Mouse (Mus musculus) hindbrain, embryonic 16.5 days (tissue): ENCODE measurements around the gene Gm7942. TPM values are rescaled to one million over a fixed set of nuclear protein-coding genes. Genes with fewer than 3 reads are reported as not detected.
"Not testable (repeated sequence)": the region's sequence is repeated elsewhere in the genome, so short reads cannot be mapped to it uniquely, and the experiment has no call there.

Experiments
- ATAC-seq: fragments of 200-750 bp; cut with Nextera tagmentation; 2 replicates; pipeline ENCODE4 v1.8.0; 2017; ENCODE audit warnings: moderate TSS enrichment, moderate library complexity
- H3K27ac ChIP-seq: fragments of 300-500 bp; sonication (generic); 2 replicates; pipeline ENCODE4 v1.5.1; 2014; ENCODE audit warnings: low read depth, mild to moderate bottlenecking, control low read depth, low read length, moderate library complexity
- H3K27me3 ChIP-seq: fragments of 300-500 bp; sonication (generic); replicated peaks from 2 replicates; pipeline ENCODE4 v1.6.1; 2014; ENCODE audit warnings: low read length; ENCODE audit not compliant: control insufficient read depth, insufficient read depth
- H3K36me3 ChIP-seq: fragments of 300-500 bp; sonication (generic); 2 replicates; pipeline ENCODE4 v1.6.1; 2014; ENCODE audit warnings: mild to moderate bottlenecking, low read length, moderate library complexity, mixed read lengths; ENCODE audit not compliant: control insufficient read depth, insufficient read depth
- H3K4me1 ChIP-seq: fragments of 300-500 bp; sonication (generic); 2 replicates; pipeline ENCODE4 v1.6.1; 2014; ENCODE audit warnings: low read depth, low read length; ENCODE audit not compliant: control insufficient read depth, insufficient read depth
- H3K4me2 ChIP-seq: fragments of 300-500 bp; sonication (generic); 2 replicates; pipeline ENCODE4 v1.6.1; 2014; ENCODE audit warnings: mild to moderate bottlenecking, low read length, control low read depth, moderate library complexity
- H3K4me3 ChIP-seq: fragments of 300-500 bp; sonication (generic); 2 replicates; pipeline ENCODE4 v1.5.1; 2014; ENCODE audit warnings: mild to moderate bottlenecking, low read length, control low read depth, moderate library complexity
- H3K9ac ChIP-seq: fragments of 300-500 bp; sonication (generic); 2 replicates; pipeline ENCODE4 v1.6.1; 2014; ENCODE audit warnings: low read depth, mild to moderate bottlenecking, control low read depth, low read length, moderate library complexity
- H3K9me3 ChIP-seq: fragments of 300-500 bp; sonication (generic); 2 replicates; pipeline ENCODE4 v1.6.1; 2014; ENCODE audit warnings: mild to moderate bottlenecking, low read length, moderate library complexity; ENCODE audit not compliant: control insufficient read depth
- WGBS: fragments of 180-500 bp; shearing (Covaris S2); extraction: QIAGEN DNeasy Blood & Tissue Kit; methylation state at CpG from one replicate; pipeline ENCODE4 v1.1.7; 2014; 5-methylcytosine and 5-hydroxymethylcytosine counted together
- polyA plus RNA-seq: library from polyadenylated mRNA; unstranded; fragments of >200 nt; fragmentation: Nextera tagmentation; extraction: Ambion mirVana; gene quantifications from 2 replicates; pipeline ENCODE4 v1.2.1, GENCODE M21; 2015

Gene Gm7942
- not detected in 2 replicates for polyA plus RNA-seq

DNA sequence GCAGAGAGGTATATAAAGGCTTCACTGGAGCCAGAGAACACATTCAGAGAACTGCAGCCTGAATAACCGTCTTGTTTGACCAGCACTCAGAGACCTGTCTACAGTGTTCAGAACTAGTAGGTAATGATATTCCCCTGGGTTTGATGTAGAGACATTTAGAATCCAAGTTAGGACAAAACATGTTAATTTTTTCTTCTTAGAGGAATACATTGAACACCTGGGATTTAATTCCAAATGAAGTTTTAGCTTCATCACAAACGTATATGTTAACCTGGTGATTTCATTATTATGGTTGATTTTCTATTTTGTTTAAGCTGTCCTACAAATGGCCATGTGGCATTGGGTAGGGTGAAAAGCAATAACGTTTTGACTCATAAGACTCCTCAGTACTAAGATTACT is at the start of gene Gm7942:
TSS of gene Gm7942 (plus strand) at position 301 of the 400 bp plus-strand sequence.
- H3K9me3 ChIP-seq, H3K4me2 ChIP-seq, H3K4me1 ChIP-seq, ATAC-seq, H3K27me3 ChIP-seq, H3K4me3 ChIP-seq, H3K9ac ChIP-seq, H3K36me3 ChIP-seq, H3K27ac ChIP-seq: not testable (repeated sequence)
- no CpG with 5 or more reads among the region's 3 CpGs for WGBS

Other genes with a start within 250 kb of the Gm7942 start
- gene Gm3183, start 241.5 kb upstream of the Gm7942 start, polyA plus RNA-seq = not detected in 2 replicates
- not detected in 2 replicates for gene Gm6367, start 118.3 kb upstream of the Gm7942 start, polyA plus RNA-seq
- not detected in 2 replicates for gene Gm16513, start 75.7 kb downstream of the Gm7942 start, polyA plus RNA-seq
- not detected in 2 replicates for gene Gm10424, start 165.8 kb downstream of the Gm7942 start, polyA plus RNA-seq
- not detected in 2 replicates for gene Gm3259, start 199.0 kb downstream of the Gm7942 start, polyA plus RNA-seq